Mouse (Mus musculus): ENCODE measurements around the gene Ercc4. TPM values are rescaled to one million over a fixed set of nuclear protein-coding genes. Genes with fewer than 3 reads are reported as not detected.

The Ercc4 gene
- polyA plus RNA-seq, 1 experiment from 2014 or later, result 10.5 TPM

DNA sequence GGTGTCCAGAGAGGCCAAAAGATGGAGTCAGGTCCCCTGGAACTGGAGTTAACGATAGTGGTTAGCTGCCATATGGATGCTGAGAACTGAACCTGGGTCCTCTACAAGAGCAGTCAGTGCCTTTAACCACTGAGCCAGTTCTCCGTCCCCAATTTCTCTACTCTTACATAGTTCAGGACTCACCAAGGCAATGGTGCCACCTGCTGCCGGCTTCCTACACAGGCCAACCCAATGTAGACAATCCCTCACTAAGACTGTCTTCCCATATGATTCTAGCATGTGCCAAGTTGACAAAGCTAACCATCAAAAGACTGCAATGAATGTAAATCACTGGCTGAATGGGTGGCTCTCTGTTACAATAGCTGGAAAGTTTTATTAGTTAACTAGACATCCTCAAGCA, 74.9 kb downstream of the Ercc4 start:
- ATAC-seq, result no peak
- 95% methylated on average over 3 of the region's 3 CpGs for WGBS

DNA sequence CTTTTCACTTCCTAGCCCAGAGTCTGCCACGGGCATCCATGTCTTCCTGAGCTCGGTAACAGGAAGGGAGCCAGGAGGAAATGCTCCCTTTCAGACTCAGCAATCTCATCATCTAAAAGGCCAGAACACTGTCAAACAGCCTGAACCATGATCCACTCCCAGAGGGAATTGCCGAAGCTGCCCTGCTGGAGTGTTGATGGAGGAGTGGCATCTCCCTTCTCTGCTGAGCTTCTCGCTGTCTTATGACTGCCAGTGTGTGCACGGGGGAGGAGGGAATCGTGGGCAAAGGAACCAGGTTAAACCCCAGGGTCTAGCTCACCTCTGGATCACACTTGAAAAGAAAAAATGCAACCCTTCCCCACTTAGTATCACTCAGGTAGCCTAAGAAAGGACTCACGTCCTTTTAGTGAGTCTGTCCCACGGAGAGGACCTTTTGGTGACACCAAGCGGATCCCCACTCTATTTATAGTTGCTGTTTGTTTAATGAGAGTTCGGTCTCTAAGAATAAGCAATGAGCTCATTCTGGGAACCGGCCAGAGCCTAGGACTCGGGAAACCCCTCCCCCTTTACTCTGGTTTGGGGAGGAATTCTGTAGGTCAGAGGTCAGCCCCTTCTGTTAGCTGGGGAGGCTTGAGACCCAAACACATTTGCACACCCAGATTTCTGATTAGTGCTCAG, 80.1 kb downstream of the Ercc4 start:
- peak; percentile 45 for ATAC-seq
- WGBS, result 14% methylated on average over 12 of the region's 12 CpGs
- Histone ChIP-seq H3K27ac (ENCODE audit: low read length) (peak overlapping the region; percentile 59), H3K4me2 (ENCODE audit: low read depth, low read length) (peak overlapping the region; percentile 10; the same call in 1 of the 2 replicates), H3K4me1 (ENCODE audit: control insufficient read depth, insufficient read depth, low read length) (peaks cover 25% of the 10 kb centered on the region), H3K9me3 (ENCODE audit: control insufficient read depth, low read length) (peaks cover 4% of the 10 kb centered on the region; the same call in 1 of the 2 replicates), H3K36me3 (ENCODE audit: control insufficient read depth, insufficient read depth, low read length) (no peaks in the 10 kb centered on the region), H3K9ac (ENCODE audit: low read depth, low read length) (peak overlapping the region; percentile 53; the same call in 1 of the 2 replicates), H3K4me3 (ENCODE audit: low read length) (no peak overlapping the region), H3K27me3 (replicated peaks; ENCODE audit: control insufficient read depth, insufficient read depth, low read length) (no peaks in the 10 kb centered on the region)

More for the DNA sequence above, 74.9 kb downstream of the Ercc4 start:
- H3K9ac ChIP-seq (ENCODE audit: low read depth, low read length), result no peak overlapping the region
- H3K4me1 ChIP-seq (ENCODE audit: control insufficient read depth, insufficient read depth, low read length), result peaks cover 3% of the 10 kb centered on the region
- H3K27me3 ChIP-seq (replicated peaks; ENCODE audit: control insufficient read depth, insufficient read depth, low read length), result no peaks in the 10 kb centered on the region
- peaks cover 4% of the 10 kb centered on the region; the same call in 1 of the 2 replicates for H3K9me3 ChIP-seq (ENCODE audit: control insufficient read depth, low read length)
- H3K36me3 ChIP-seq (ENCODE audit: control insufficient read depth, insufficient read depth, low read length), result no peaks in the 10 kb centered on the region
- H3K4me3 ChIP-seq (ENCODE audit: low read length), result no peak overlapping the region
- H3K4me2 ChIP-seq (ENCODE audit: low read depth, low read length), result no peak overlapping the region
- H3K27ac ChIP-seq (ENCODE audit: low read length), result no peak overlapping the region

DNA sequence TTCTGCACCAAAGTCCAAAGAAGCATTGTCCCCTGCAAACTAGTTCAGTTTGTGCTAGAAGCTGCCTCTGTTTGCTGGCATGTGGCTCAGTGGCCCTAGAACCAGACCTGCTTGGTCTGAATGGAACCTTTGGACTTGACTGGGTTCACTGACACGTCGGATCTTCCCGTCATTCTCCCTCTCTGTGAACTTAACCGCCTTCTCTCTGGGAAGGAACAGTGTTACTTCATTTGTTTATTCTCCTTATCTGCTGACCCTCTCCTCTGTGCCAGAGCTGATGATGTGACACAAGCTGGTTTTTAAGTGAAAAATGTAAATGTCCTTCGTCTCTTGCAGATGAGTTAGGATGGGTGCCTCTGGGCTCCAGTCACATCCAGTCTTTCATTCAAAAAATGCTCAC, 81.0 kb downstream of the Ercc4 start:
- Histone ChIP-seq H3K4me3 (ENCODE audit: low read length) (no peak overlapping the region), H3K27me3 (replicated peaks; ENCODE audit: control insufficient read depth, insufficient read depth, low read length) (no peaks in the 10 kb centered on the region), H3K4me1 (ENCODE audit: control insufficient read depth, insufficient read depth, low read length) (peaks cover 25% of the 10 kb centered on the region), H3K27ac (ENCODE audit: low read length) (peak overlapping the region; percentile 68), H3K36me3 (ENCODE audit: control insufficient read depth, insufficient read depth, low read length) (no peaks in the 10 kb centered on the region), H3K9me3 (ENCODE audit: control insufficient read depth, low read length) (peaks cover 4% of the 10 kb centered on the region; the same call in 1 of the 2 replicates), H3K4me2 (ENCODE audit: low read depth, low read length) (no peak overlapping the region), H3K9ac (ENCODE audit: low read depth, low read length) (no peak overlapping the region)
- WGBS, result 30% methylated on average over 5 of the region's 5 CpGs
- ATAC-seq, result peak; percentile 83

DNA sequence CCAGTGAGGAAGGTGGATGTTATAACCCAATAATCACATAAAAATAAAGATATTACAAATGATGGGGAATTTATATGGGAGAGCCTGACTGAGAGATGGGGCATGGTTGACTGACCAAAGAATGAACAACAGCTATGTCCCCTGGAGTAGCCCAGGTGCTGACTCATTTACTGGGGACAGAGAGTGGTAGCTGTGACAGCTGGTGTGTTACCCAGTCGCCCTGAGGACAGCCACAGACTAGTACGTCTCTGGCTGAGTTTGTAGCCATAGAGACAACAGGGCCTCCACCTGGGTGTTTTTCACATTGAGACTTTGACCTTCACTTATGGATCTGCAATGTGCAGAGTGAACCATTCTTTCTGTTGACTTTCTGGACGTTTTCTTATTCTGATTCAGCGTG, 81.7 kb downstream of the Ercc4 start:
- Histone ChIP-seq H3K27ac (ENCODE audit: low read length) (peak overlapping the region; percentile 68), H3K4me1 (ENCODE audit: control insufficient read depth, insufficient read depth, low read length) (peaks cover 31% of the 10 kb centered on the region), H3K4me3 (ENCODE audit: low read length) (no peak overlapping the region), H3K36me3 (ENCODE audit: control insufficient read depth, insufficient read depth, low read length) (no peaks in the 10 kb centered on the region), H3K9ac (ENCODE audit: low read depth, low read length) (no peak overlapping the region), H3K9me3 (ENCODE audit: control insufficient read depth, low read length) (0 out of 2 replicates have a peak, but pooled peaks cover 3% of the 10 kb centered on the region), H3K4me2 (ENCODE audit: low read depth, low read length) (peak overlapping the region; percentile 12; the same call in 1 of the 2 replicates), H3K27me3 (replicated peaks; ENCODE audit: control insufficient read depth, insufficient read depth, low read length) (no peaks in the 10 kb centered on the region)
- 41% methylated on average over 4 of the region's 4 CpGs for WGBS
- ATAC-seq, result peak; percentile 70

DNA sequence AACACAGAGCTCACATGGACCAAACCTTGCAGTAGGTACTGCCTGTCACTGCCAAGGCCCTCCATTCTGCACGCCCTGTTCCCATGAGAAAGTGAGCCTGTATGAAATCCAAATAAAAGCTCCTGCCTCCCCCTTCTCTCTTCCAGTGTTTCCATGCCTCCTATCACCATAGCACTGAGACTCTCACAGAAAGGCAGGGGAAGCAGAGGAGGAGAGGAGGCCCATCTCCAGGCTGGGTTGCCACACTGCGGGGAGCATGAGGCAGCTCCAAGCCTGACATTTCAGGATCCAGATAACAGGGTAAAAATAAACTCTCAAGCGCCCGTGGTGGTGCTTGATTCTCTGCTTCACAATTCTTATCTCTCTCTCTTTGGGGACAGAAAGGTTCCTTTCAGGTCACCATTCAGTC, 84.2 kb downstream of the Ercc4 start:
- Histone ChIP-seq H3K9me3 (ENCODE audit: control insufficient read depth, low read length) (no peaks in the 10 kb centered on the region), H3K36me3 (ENCODE audit: control insufficient read depth, insufficient read depth, low read length) (no peaks in the 10 kb centered on the region), H3K9ac (ENCODE audit: low read depth, low read length) (no peak overlapping the region), H3K4me1 (ENCODE audit: control insufficient read depth, insufficient read depth, low read length) (peaks cover 41% of the 10 kb centered on the region), H3K27ac (ENCODE audit: low read length) (no peak overlapping the region), H3K4me3 (ENCODE audit: low read length) (no peak overlapping the region), H3K4me2 (ENCODE audit: low read depth, low read length) (no peak overlapping the region), H3K27me3 (replicated peaks; ENCODE audit: control insufficient read depth, insufficient read depth, low read length) (no peaks in the 10 kb centered on the region)
- WGBS, result 64% methylated on average over 4 of the region's 4 CpGs
- ATAC-seq, result no peak

DNA sequence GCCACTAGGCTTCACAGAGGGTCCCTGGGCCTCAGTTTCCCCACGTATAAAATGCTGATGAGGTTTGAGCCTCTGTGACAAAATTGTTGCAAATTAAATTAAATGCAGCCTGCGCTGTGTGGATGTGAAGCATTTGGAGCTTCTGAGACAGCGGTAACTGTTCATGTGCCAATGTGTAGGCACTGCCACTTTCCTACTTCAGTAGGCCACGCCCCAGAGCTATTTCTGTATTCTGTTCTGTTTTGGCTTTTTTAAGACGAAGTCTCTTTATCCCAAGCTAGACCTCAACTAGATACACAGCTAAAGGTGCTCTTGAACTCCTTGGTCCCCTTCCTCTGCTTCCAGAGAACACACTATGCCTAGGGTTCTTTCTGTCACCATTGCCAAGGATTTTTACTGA, 85.4 kb downstream of the Ercc4 start:
- Histone ChIP-seq H3K9me3 (ENCODE audit: control insufficient read depth, low read length) (no peaks in the 10 kb centered on the region), H3K4me3 (ENCODE audit: low read length) (no peak overlapping the region), H3K9ac (ENCODE audit: low read depth, low read length) (no peak overlapping the region), H3K4me1 (ENCODE audit: control insufficient read depth, insufficient read depth, low read length) (peaks cover 33% of the 10 kb centered on the region), H3K27ac (ENCODE audit: low read length) (no peak overlapping the region), H3K4me2 (ENCODE audit: low read depth, low read length) (no peak overlapping the region), H3K36me3 (ENCODE audit: control insufficient read depth, insufficient read depth, low read length) (no peaks in the 10 kb centered on the region), H3K27me3 (replicated peaks; ENCODE audit: control insufficient read depth, insufficient read depth, low read length) (no peaks in the 10 kb centered on the region)
- WGBS, result 92% methylated on average over 5 of the region's 5 CpGs
- no peak for ATAC-seq

DNA sequence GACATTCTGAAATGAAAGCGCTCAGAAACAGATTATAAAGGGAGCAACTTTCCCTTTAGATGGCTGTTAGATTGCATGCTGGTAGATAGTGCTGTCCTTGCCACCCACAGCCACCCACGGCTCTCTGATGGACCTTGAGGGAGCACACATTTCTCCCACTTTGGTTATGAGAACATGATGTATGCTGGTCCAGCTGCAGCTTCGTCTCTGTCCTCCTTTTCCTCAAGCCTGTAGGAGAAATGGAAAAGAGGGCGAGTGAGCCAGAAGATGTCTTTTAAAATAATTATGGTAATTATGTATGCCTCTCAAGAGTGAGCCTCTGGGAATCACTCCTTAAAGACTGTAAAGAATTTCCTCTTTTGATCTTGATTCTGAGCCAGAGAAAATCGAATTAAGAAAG, 87.1 kb downstream of the Ercc4 start:
- Histone ChIP-seq H3K4me3 (ENCODE audit: low read length) (no peak overlapping the region), H3K27me3 (replicated peaks; ENCODE audit: control insufficient read depth, insufficient read depth, low read length) (no peaks in the 10 kb centered on the region), H3K27ac (ENCODE audit: low read length) (peak overlapping the region; percentile 52; the same call in 1 of the 2 replicates), H3K36me3 (ENCODE audit: control insufficient read depth, insufficient read depth, low read length) (no peaks in the 10 kb centered on the region), H3K9me3 (ENCODE audit: control insufficient read depth, low read length) (no peaks in the 10 kb centered on the region), H3K4me2 (ENCODE audit: low read depth, low read length) (no peak overlapping the region), H3K4me1 (ENCODE audit: control insufficient read depth, insufficient read depth, low read length) (peaks cover 17% of the 10 kb centered on the region), H3K9ac (ENCODE audit: low read depth, low read length) (no peak overlapping the region)
- no peak for ATAC-seq
- WGBS, result 53% methylated on average over 5 of the region's 5 CpGs

DNA sequence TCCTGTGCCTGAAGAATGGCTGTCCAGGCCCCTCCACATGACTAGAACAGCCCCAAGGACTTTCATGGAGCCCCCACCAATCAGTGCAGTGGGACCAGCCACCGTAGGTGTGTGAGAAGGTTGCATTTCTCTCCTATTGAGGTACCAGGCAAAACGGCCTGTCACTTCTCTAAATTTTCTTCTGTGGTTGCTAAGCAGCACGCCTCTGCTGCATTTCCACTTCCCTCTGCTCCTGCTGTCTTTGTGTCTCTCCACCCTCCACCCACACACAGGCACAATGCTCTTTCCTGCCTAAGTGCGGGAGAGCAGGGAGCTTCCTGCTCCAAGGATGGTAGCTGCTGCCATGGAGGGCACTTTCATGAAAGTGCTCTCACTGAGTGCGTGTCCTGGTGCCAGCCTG, 87.8 kb downstream of the Ercc4 start:
- no peak overlapping the region for H3K9ac ChIP-seq (ENCODE audit: low read depth, low read length)
- no peak overlapping the region for H3K4me2 ChIP-seq (ENCODE audit: low read depth, low read length)
- H3K27ac ChIP-seq (ENCODE audit: low read length), result 0 out of 2 replicates have a peak overlapping the region, but pooled peaks have one; percentile 8
- H3K9me3 ChIP-seq (ENCODE audit: control insufficient read depth, low read length), result no peaks in the 10 kb centered on the region
- 49% methylated on average over 5 of the region's 5 CpGs for WGBS
- H3K36me3 ChIP-seq (ENCODE audit: control insufficient read depth, insufficient read depth, low read length), result no peaks in the 10 kb centered on the region
- no peak for ATAC-seq
- H3K4me3 ChIP-seq (ENCODE audit: low read length), result no peak overlapping the region
- H3K27me3 ChIP-seq (replicated peaks; ENCODE audit: control insufficient read depth, insufficient read depth, low read length), result no peaks in the 10 kb centered on the region
- H3K4me1 ChIP-seq (ENCODE audit: control insufficient read depth, insufficient read depth, low read length), result peaks cover 18% of the 10 kb centered on the region

DNA sequence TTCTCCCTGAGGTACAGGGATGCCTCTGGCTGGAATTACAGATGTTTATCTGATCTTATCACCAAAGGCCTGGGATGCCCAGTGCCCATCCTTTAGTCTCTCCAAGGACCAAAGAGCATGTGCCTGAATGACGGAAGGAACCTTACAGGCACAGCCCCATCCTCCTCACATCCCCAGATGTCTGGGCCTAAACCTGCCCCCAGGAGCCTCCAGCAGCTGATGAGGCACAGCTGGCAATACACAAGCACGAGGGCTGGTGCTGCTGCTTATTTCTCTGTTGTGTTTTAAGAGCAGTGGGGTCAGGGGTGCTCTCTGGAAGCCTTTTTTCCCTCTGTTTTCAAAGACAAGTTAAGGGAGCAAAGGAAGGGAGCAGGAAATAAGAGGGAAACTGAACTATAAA, 89.7 kb downstream of the Ercc4 start:
- H3K27ac ChIP-seq (ENCODE audit: low read length), result no peak overlapping the region
- H3K36me3 ChIP-seq (ENCODE audit: control insufficient read depth, insufficient read depth, low read length), result no peaks in the 10 kb centered on the region
- H3K27me3 ChIP-seq (replicated peaks; ENCODE audit: control insufficient read depth, insufficient read depth, low read length), result no peaks in the 10 kb centered on the region
- peaks cover 18% of the 10 kb centered on the region for H3K4me1 ChIP-seq (ENCODE audit: control insufficient read depth, insufficient read depth, low read length)
- no peak for ATAC-seq
- no peaks in the 10 kb centered on the region for H3K9me3 ChIP-seq (ENCODE audit: control insufficient read depth, low read length)
- no peak overlapping the region for H3K9ac ChIP-seq (ENCODE audit: low read depth, low read length)
- no peak overlapping the region for H3K4me2 ChIP-seq (ENCODE audit: low read depth, low read length)
- 49% methylated on average over 2 of the region's 2 CpGs for WGBS
- no peak overlapping the region for H3K4me3 ChIP-seq (ENCODE audit: low read length)

All from intestine, embryonic 16.5 days (tissue).